Mouse (Mus musculus) mouse embryonic stem cell (cell line): Measurements from ENCODE around the gene Max.

ENCODE experiments used
- in situ Hi-C, 2 experiments: fragments of 300-500 bp; cut with MboI; formaldehyde crosslinking; loops; 1 replicate in 1 of 2; 3 replicates in 1 of 2; pipeline ENCODE4 v1.14.3; 2019 to 2020; ENCODE audit warnings: low sequenced_read_pairs in 2 of 2, low pct_unique_long_range_greater_than_20kb in 1 of 2, mixed read lengths in 1 of 2; ENCODE audit not compliant: unreplicated experiment in 1 of 2

Gene Max

DNA sequence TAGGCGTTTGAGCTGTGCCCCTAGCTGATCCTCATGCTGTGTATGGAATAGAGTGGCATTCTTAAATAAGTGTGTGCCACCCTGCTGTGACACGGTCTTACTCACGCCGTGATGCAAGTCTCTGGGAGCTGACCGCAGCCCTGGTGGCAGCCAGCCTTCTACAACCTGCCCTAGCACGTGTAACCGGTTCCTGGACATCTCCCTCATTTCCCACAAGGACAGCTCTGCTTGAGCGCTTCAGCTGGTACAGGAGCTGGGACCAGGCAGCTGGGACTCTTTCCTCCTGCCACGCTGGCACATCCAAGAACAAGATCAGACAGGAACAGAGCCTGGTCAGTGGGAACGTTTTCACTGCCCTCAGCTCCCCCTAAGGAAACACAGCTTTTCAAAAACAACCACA lies 34.5 kb downstream of the Max start:
- in situ Hi-C loops, result no loop called here

- in situ Hi-C loops, result no loop called here
Observed at GRCm38 (mm10) chr12:76927012-76927411, 35.0 kb downstream of the Max start.

- in situ Hi-C loops, result no loop called here
Observed at GRCm38 (mm10) chr12:76926338-76926945, 35.6 kb downstream of the Max start.

GRCm38 (mm10) chr12:76924904-76925604 lies 36.9 kb downstream of the Max start:
- in situ Hi-C loops, result no loop called here

GRCm38 (mm10) chr12:76923118-76923517 lies 38.9 kb downstream of the Max start:
- in situ Hi-C loops, result no loop called here

- in situ Hi-C loops, result no loop called here
Observed at GRCm38 (mm10) chr12:76920990-76921389, 41.0 kb downstream of the Max start.

DNA sequence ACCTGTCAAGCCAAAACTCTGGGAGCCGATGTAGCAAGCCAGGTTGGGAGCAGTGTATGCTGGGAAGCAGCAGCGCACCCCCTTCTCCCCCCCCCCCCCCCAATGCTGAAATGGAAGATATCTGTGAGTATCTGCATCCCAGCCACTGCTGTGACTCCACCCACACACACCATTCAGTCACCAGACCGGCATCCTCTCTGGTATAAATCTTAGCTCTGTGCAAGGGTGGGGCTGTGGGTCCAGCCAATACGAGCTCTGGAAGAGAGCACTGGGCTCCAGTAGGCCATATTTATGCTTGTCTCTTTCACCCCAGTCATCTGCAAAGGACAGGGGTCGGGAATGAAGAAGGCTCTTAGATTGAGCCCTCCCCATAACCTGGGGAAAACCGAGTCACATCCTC lies 41.6 kb downstream of the Max start:
- in situ Hi-C loops, result no loop called here

GRCm38 (mm10) chr12:76918855-76919254 lies 43.1 kb downstream of the Max start:
- in situ Hi-C loops, result no loop called here

- in situ Hi-C loops, result no loop called here
Observed at GRCm38 (mm10) chr12:76918113-76918512, 43.9 kb downstream of the Max start.

DNA sequence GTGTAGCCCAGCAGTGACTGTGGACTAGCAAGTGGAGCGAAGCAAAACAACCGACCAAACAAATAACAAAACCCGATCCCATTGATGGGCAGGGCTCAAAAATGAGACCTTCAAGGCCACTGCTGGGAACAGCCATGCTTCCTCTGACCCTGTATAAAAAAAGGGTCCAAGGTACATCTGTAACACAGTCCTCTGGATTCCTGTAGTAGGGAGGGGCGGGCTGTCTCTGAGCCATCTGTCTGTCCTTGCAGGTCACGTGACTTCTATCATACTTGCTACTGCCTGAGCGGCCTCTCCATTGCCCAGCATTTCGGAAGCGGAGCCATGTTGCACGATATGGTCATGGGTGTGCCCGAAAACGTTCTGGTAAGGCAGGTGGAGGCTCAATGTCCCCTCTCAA lies 45.8 kb downstream of the Max start:
- in situ Hi-C loops, result no loop called here

GRCm38 (mm10) chr12:76912193-76912592 lies 49.8 kb downstream of the Max start:
- in situ Hi-C loops, result no loop called here

DNA sequence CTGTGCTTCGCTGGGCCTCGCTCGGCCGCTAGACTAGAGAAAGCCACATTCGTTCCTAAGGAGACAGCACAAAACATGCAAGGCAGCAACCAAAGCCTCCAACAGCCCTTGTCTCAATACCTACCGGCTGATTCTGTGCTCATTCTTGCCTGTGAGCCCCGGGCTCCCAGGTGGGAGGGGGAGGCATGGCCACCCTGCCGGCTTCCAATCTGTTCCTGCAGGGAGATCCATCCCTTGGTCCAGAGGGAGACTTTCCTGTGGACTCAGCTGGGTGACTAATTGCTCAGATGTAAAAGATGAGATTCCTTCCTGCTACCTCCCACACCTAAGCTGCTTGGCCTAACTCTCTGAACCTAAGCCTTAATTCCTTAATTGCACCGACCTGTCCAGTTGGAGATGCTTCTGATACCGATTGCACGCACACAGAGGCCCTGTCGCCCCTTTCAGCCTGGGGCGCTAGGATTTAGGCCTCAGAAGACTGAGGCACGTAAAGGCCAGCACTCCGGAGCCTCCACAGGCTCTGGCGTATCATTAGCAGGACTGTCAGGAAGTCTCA lies 50.8 kb downstream of the Max start:
- in situ Hi-C loops, result no loop called here

DNA sequence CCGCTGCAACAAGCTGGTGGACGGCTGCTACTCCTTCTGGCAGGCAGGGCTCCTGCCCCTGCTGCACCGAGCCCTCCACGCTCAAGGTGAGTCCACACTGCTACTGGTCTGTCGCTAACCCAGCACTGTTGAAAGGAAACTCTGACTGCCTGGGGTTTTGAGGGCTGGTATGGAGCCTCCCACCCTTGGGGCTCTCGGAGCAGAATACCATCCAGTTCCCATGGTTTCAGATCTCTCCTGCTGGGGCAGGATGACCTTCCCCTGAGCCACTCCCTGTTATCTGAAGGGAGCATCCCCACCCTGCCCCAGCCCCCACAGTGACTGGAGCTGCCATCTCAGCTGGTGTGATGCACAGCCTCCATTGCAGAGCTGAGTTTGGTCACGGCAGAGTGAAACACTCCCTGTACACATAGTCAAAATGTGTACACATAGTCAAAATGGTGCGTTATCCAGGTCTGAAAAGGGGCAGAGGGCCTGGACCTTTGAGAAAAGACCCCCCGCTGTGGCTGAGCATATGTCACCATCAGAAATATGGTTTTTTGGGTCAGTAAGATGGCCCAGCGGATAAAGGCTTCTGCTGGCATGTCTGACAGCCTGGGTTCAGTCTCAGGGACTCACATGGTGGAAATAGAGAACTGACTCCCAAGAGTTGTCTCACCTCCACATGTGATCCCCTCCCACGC lies 51.6 kb downstream of the Max start:
- in situ Hi-C loops, result no loop called here

DNA sequence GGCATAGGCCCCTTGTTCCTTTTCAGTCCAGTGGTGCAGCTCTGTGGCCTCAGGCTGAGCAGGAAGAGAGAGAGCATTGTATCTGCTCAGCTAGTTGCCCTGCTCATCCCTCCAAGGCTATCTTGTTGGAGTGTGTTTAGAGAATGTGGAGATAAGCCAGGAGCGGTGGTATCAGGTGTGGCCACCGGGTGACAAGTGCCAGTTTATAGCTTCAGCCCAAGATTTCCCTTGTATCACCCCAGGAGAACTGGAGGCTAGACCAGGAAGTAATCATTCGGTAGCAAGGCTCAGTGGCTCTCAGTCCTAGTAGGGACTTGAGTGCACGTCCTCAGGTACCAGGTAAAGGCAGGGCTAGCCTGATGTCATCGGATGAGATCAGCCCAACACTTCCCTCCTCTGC lies 52.8 kb downstream of the Max start:
- in situ Hi-C loops, result no loop called here

DNA sequence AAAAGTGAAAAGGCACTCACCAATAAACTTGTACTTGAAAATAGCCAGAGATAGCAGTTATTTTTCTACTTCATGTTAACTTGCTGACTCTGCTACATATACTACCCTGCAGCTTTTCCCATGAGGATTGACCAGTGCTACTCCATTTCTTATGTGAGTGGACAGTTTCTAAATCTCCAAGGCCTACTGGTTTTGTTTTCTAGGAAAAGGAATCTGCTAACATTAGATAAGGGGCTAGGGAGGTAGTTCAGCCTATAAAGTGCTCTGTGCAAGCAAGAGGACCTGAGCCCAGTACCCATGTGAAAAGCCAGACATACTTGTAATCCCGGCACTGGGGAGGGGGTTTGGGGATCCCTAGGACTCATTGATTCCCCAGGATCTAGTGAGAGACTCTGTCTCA lies 55.7 kb downstream of the Max start:
- in situ Hi-C loops, result no loop called here

GRCm38 (mm10) chr12:76901508-76902294 lies 60.3 kb downstream of the Max start:
- in situ Hi-C loops, result no loop called here

- in situ Hi-C loops, result no loop called here
Observed at GRCm38 (mm10) chr12:76899261-76899975, 62.6 kb downstream of the Max start.

DNA sequence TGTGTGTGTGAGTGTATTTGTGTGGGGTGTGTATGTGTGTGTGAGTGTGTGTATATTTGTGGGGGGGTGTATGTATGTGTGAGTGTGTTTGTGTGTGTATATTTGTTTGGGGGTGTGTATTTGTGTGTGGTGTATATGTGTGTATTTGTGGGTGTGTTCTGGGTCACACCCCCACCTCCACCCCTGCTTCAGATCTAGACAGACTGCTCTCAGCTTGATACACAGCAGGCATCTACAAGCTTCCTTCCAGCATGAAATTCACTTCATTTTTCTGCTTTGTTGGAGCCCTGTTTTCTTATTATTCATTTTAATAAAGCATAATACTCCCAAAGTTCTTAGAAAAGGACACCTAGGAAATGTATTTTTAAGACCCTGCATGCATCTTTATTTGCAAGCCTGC lies 63.9 kb downstream of the Max start:
- in situ Hi-C loops, result no loop called here
